Mouse (Mus musculus) common myeloid progenitor, adult 5-6 weeks (primary cell): ENCODE data around the gene Irak2. TPM values are rescaled to one million over a fixed set of nuclear protein-coding genes. Genes with fewer than 3 reads are reported as not detected.

ENCODE experiments used
- ATAC-seq: replicated peaks from 2 replicates; pipeline ENCODE4 v1.8.0; 2016; ENCODE audit warnings: low read depth, mild to moderate bottlenecking, moderate TSS enrichment, inconsistent platforms; ENCODE audit not compliant: poor library complexity, severe bottlenecking
- total RNA-seq: library from RNA; stranded (forward); fragments of 200-1000, 187-1606 nt; gene quantifications from 2 replicates; pipeline ENCODE4 v1.2.3, GENCODE M21; 2017

Gene Irak2
- total RNA-seq, 1 experiment from 2014 or later, result 10.8 TPM

GRCm38 (mm10) chr6:113743111-113743510 lies 104.8 kb downstream of the Irak2 start:
- ATAC-seq, result no peak

Other genes with a start within 250 kb of the Irak2 start
- 0.78 and 1.4 TPM in 2 replicates for gene Ttll3, start 249.2 kb upstream of the Irak2 start, total RNA-seq
- gene Rpusd3, start 219.1 kb upstream of the Irak2 start, total RNA-seq, result 5.5 and 9.0 TPM in 2 replicates
- gene Cidec, start 202.7 kb upstream of the Irak2 start, total RNA-seq, result not detected in 2 replicates
- 28.6 and 32.7 TPM in 2 replicates for gene Jagn1, start 195.9 kb upstream of the Irak2 start, total RNA-seq
- gene Il17re, start 180.0 kb upstream of the Irak2 start, total RNA-seq, result 1.6 and 2.6 TPM in 2 replicates
- gene Il17rc, start 167.0 kb upstream of the Irak2 start, total RNA-seq, result 0.09 and 0.44 TPM in 2 replicates
- gene Creld1, start 155.2 kb upstream of the Irak2 start, total RNA-seq, result 4.1 and 9.4 TPM in 2 replicates
- not detected in 2 replicates for gene Prrt3, start 136.5 kb upstream of the Irak2 start, total RNA-seq
- gene Emc3, start 106.8 kb upstream of the Irak2 start, total RNA-seq, result 31.3 and 40.9 TPM in 2 replicates
- 21.1 and 31.8 TPM in 2 replicates for gene Fancd2, start 106.8 kb upstream of the Irak2 start, total RNA-seq
- gene Fancd2os, start 37.8 kb upstream of the Irak2 start, total RNA-seq, result 1.7 TPM in 1 of 2 replicates, not detected in the other
- gene Brk1, start 33.7 kb upstream of the Irak2 start, total RNA-seq, result 115 and 131 TPM in 2 replicates
- gene Vhl, start 14.5 kb upstream of the Irak2 start, total RNA-seq, result 10.6 and 15.9 TPM in 2 replicates
- gene Tatdn2, start 58.6 kb downstream of the Irak2 start, total RNA-seq, result 102 and 108 TPM in 2 replicates
- not detected in 2 replicates for gene Ghrl, start 81.4 kb downstream of the Irak2 start, total RNA-seq
- gene Sec13, start 102.3 kb downstream of the Irak2 start, total RNA-seq, result 82.1 and 90.0 TPM in 2 replicates